Mouse (Mus musculus): Measurements from ENCODE around the gene Diras1. TPM values are rescaled to one million over a fixed set of nuclear protein-coding genes. Genes with fewer than 3 reads are reported as not detected.
"Not testable (repeated sequence)": the region's sequence is repeated elsewhere in the genome, so short reads cannot be mapped to it uniquely, and the experiment has no call there.

Diras1 gene
- polyA plus RNA-seq, 2 experiments from 2014 or later, result 0.11 TPM; not detected in 1

- no peak for ATAC-seq
Observed at GRCm38 (mm10) chr10:80997332-80997731, 28.1 kb downstream of the Diras1 start.

DNA sequence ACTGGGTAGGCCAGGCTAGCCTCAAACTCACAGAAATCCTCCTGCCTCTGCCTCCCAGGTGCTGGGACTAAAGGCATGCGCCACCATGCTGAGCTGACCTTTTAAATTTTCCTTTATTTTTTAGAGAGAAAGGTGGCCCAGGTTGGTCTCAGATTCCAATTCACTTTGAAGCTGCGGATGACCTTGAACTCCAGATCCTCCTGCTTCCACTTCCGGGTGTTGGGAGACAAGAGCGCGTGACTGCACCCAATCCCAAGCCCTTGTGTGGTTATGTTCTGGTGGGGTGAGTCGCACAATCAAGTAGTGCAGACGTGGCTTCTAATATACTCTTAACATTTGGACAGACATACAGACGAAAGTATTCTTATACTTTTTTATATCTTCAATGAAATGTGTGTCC lies 29.0 kb downstream of the Diras1 start:
- no peak for ATAC-seq

DNA sequence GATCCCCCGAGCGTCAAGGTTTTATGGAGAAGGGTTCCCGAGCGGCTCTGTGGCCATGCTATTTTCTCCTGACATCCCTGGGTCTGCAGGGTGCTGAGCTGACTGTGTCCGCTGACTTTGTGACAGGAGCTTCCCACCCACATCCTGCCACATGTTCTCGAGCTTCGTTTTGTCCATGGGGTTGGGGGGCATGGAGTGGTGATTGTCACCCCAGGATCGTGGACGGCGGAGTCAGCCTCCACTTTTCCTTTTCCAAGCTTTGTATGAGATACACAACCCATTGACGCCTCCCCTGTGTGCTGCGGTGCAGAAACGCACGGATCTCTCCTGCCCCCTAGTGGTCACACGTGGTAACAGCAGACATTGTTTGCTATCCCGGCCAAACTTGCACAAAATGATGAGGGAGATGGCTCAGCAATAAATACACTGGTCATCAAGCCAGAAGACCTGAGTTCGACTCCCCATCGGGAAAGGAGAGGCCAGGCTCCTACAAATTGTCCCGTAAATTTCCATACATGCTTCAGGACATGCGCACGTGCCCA lies 30.3 kb downstream of the Diras1 start:
- ATAC-seq, result peak; percentile 30

DNA sequence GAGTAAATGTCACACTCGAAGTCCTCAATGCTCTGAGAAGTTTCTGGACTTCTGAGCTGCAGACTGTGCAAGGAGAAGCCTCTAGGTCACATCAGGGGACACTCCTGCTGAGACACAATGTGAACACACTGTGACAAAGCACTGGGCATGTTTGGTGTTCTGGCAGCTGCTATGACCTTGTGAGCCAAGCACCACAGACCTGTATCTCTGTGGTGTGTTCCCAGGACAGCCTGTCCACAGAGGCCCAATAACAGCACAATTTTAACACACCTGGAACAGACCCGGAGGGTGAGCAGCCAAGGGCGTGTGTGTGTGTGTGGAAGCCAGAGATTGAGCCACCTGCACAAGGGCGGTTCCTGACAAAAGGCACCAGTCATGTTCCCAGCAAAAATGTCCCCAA lies 30.8 kb downstream of the Diras1 start:
- ATAC-seq, result no peak

- no peak for ATAC-seq
Observed at GRCm38 (mm10) chr10:80993276-80993675, 32.2 kb downstream of the Diras1 start.

DNA sequence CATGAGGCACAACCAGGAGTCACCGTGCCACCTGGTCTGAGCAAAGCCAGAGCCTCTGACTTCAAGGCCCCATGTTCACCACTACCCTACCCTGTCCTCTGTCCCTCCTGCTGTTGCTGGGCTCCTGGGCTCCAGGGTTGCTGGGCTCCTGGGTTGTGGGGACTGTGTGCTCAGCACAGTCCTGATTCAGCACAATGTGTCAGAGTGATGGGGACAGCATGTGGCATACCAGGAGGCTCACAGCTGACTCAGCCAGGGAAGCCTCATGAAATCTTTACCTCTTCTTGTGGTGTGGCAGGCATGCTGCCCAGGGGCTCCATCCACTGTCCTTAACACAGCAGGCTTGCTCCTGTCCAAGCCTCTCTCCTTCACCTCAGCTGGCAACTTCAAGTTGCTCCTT lies 33.5 kb downstream of the Diras1 start:
- no peak for ATAC-seq

- ATAC-seq, result no peak
Observed at GRCm38 (mm10) chr10:80991007-80991406, 34.5 kb downstream of the Diras1 start.

- ATAC-seq, result no peak
Observed at GRCm38 (mm10) chr10:80990406-80990805, 35.1 kb downstream of the Diras1 start.

GRCm38 (mm10) chr10:80989854-80990253 lies 35.6 kb downstream of the Diras1 start:
- ATAC-seq, result not testable (repeated sequence)

DNA sequence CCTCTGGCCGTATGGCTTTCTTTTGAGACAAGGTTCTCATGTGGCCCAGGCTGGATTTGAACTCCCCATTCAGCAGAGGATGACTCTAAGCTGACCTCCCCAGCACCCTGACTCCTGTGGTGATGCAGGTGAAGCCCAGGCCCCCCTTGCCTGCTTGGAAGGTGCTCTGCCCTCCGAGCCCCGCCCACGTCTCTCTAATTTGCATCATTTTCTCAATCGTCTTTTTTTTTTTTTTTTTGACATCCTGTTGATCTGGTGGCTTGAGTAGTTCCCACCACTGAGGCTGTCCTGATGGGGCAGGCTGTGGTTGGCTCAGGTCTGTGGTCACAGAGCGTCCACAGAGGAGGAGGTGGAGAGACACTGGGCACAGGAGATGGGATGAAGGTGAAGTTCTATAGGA lies 36.0 kb downstream of the Diras1 start:
- peak; percentile 35 for ATAC-seq

- peak; percentile 39 for ATAC-seq
Observed at GRCm38 (mm10) chr10:80987709-80988441, 37.6 kb downstream of the Diras1 start.

GRCm38 (mm10) chr10:80986754-80987153 lies 38.7 kb downstream of the Diras1 start:
- no peak for ATAC-seq

DNA sequence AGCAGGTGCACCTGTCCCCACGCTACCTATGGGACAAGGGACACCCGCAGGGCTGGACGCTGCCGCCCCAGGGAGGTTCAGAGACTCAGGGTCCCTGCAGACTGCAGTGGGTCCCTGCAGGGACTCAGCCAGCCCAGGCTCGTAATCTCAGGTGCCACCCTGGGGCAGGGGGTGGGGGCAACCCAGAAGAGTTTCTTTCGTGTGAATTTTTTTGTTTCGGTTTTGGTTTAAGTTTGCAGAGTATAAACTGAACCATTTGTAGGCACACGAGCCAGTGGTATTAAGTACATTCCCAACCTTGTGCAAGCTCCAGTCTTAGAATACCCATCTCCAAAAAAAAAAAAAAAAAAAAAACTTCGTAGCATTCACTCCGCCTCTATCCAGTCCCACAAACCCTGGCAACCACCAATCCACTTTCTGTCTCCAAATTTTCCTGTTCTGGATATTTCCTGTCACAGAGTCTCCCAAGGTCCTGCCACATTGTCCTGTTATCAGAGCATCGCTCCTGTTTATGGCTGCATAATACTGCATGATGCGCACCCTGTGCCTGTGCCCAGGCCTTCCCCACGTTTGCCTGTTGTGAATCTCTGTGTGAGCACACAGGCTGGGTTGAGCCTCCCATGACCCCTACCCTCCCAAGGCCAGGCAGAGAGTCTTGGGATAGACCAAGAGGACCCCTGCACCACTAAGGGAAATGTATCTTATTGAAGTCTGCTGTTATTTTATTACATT lies 39.3 kb downstream of the Diras1 start:
- peak; percentile 27 for ATAC-seq

DNA sequence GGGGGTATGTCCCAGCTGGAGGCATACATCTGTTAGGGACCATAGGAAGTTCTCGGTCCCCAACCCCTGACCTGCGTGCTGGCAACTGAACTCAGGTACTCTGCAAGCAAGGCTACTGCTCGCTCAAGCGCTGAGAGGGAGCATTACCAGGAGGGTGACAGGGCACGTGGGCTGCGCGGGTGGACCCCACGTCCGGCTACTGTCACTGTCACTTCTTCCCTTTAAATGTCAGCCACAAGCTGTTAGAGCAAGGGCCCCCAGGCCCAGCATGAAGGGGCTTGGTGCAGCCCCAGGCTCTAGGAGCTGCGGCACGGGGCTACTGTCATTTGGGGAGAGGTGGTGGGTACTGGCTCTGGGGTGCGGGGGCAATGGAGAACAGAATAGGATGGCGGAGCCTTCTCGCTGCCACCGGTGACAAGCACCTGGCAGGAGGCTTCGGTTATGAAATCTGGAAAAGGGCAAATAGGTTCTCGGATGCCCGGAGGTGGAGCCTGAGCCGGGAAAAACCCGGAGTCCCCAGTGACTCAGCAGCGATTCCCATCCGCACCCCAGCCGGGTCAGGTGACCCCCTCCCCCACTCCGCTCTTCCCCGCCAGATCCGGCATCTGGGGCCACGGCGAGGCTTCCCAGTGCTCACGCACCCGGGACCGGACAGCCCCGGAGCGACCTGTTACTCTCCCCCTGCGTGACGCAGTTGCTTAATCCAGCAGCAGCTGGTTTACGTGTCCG lies 40.1 kb downstream of the Diras1 start:
- peak; percentile 26 for ATAC-seq

GRCm38 (mm10) chr10:80984223-80984622 lies 41.2 kb downstream of the Diras1 start:
- ATAC-seq, result no peak

GRCm38 (mm10) chr10:80982381-80982780 lies 43.1 kb downstream of the Diras1 start:
- ATAC-seq, result no peak

- no peak for ATAC-seq
Observed at GRCm38 (mm10) chr10:80981564-80982112, 43.8 kb downstream of the Diras1 start.

DNA sequence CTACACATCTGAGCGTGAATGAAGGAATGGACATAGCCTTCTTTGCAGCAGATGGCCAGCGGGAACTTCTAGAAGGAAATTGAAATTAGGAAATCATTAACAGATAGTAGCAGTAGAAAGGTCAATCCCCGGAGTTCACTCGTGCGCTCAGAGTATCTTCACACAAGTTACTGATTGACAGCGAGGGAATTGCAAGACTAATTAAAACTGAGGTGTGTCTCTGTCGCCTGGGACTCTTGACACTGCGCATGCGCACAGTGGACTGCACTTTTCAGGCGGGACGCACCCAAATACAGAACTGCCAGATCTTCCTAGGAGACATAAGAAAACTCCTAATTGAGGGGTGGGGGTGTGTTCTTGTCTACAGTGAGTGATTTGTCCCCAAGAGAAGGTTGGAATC lies 50.0 kb downstream of the Diras1 start:
- ATAC-seq, result no peak

- ATAC-seq, result no peak
Observed at GRCm38 (mm10) chr10:80973722-80974121, 51.7 kb downstream of the Diras1 start.

- ATAC-seq, result no peak
Observed at GRCm38 (mm10) chr10:80972071-80972987, 53.1 kb downstream of the Diras1 start.

DNA sequence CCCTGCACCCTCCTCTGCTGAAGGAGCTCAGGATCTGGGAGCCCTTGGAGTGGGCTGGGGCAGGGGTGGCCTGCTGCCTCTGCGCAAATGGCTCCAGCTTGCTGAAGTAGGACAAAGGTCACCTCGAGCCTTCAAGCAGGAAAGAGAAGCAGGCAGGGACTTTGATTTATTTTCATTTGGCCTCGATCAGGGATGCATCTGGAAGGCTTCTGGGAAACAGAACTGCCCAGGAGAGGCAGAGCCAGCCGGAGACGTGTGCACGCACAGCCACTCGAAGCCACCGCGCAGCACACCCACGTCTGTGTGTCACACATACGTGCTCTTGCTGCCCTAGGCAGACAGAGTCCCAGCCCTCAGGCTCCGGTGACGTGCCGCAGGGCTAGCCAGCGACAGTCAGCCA lies 53.9 kb downstream of the Diras1 start:
- ATAC-seq, result no peak

- ATAC-seq, result no peak
Observed at GRCm38 (mm10) chr10:80970159-80970558, 55.3 kb downstream of the Diras1 start.
